Mouse (Mus musculus) thymus, postnatal 36 days (tissue): ENCODE measurements around the gene Hsd3b1.
"Not testable (repeated sequence)": the region's sequence is repeated elsewhere in the genome, so short reads cannot be mapped to it uniquely, and the experiment has no call there.

Source experiments
- DNase-seq, 2 experiments: peaks; one replicate each; pipeline ENCODE4 v3.0.0; 2022; ENCODE audit warnings: mixed read lengths in 2 of 2

Gene Hsd3b1

DNA sequence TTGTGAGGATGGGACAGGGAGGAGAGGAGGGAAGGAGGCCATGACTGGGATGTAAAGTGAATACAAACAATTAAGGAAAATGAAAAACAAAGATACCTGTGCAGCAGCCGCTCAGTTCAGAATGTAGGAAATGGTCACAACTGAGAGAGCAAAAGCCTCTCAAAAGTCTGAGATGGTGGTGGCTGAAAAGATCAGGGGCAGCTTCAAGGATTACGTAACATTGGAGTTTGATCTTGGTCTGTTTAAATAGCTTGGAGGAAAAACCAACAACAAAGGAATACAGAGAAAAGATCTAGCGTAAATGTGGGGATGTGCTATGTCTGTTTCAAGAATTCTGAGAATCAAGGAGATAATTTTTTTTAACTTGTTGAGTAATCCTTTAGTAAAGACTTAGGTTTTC is at the start of gene Hsd3b1:
TSS of gene Hsd3b1 (minus strand) at position 219 of the 400 bp plus-strand sequence.
- no peak for DNase-seq

DNA sequence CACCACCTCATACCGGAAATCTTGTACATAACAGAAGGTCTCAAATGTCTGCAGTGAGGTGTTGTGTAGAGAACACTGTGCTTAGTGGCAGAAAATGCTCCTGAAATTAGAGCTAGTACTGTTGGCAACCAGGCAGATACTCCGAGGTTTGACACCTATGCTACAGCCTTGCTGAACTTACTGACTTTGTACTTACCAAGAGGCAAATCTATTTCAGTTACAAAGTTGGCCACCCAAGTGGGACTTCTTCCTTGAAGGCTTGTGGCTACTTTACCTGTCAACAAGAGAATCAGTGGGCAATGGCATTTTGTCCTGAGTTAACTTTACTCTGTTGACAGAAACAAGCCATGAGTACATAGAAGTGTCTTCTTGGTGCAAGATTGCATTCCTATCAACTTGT is 38.0 kb upstream of the Hsd3b1 start:
- no peak for DNase-seq

DNA sequence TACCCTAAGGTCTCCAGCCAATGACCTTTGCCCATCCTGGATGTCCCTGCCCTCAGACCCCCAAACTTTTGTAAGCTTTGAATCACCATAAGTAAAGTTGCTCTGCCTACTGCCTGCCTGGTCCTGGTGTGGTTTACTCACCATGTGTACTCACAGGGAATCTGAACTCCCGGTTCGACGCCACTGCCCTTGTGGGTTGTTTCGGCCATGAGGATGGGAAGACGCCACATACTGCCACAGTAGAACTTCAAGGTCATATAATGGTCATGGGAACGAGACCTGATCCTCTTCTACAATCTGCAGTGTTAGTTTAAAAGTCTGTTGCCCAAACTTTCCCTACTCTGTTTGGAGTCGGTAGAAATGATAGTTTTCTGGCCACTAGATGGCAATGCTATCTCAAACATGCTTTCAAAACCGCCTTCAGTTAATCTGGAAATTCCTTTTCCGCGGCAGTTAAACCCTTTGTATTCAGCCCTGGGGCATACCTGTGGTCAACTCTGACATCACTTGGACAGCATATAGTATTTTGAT is 35.5 kb upstream of the Hsd3b1 start:
- no peak for DNase-seq

DNA sequence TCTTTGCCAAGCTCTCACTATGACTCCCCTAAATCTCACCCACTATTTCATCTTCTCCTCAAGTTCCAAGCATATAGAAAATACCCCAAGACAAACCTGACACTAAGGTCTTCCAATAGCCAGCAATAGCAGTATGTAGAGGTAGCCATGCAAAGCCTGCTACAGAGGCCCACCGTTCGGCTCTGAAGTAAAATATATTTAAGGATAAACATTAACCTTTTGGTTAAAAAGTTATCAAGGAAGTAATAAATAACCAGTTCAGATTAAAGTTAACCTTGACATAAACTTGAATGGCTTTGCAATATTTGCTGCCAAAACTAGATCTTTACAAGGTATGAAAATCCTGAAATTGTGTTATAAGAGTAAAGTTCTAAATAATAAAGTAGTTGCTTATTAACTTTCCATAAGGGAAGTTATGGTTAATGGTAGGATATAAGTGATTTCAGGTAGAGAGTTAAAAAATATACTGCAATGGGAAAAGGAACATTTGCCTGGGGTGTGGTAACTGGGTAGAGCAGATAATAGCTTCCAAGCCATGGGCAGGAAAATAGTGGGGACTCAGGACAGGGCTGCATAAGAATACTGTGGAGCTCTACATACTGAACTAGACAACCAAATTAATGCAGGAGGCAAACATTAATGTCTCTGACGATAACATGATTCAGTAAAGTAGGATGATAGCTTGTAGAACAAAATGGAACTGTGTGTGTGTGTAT is 33.6 kb upstream of the Hsd3b1 start, which contains the start of gene Hao2:
TSS of gene Hao2 (minus strand) at position 183 of the 716 bp plus-strand sequence.
- no peak for DNase-seq

DNA sequence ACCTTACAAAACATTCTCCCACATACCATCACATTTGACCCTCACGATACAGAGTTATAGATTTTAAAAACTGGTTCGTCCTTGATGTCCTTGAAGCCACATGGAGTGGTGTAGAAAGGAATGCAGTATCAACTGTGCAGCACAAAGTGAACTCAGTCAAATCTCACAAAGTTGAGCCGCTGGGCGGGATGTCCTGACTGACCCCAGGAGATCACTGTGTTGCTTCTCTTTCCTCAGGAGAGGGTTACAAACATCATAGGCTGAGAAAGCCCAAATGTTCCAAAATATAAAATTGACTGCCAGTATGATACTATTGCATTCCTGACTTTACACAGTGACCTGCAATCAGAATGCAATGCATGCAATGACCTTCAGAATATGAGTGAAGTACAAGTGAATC is 30.8 kb upstream of the Hsd3b1 start:
- no peak for DNase-seq

DNA sequence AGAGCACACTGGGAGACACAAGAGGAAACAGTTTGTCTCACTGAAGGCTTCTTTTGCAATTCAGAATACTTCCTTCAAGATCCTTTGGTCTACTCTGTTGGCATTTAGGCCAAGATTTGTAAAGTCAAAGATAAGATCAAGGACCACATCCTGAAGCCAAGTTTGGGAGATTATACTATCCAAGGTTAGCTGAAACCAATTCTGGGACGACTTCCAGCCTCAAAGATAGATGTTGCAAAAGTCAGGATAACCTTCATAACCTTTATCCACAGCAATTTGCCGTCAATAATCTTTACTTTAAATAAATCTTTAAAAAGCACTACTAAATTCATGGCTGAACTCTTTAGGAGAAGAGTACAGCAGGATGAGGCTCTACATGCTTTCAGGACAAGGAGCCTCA is 28.6 kb upstream of the Hsd3b1 start:
- DNase-seq = no peak

DNA sequence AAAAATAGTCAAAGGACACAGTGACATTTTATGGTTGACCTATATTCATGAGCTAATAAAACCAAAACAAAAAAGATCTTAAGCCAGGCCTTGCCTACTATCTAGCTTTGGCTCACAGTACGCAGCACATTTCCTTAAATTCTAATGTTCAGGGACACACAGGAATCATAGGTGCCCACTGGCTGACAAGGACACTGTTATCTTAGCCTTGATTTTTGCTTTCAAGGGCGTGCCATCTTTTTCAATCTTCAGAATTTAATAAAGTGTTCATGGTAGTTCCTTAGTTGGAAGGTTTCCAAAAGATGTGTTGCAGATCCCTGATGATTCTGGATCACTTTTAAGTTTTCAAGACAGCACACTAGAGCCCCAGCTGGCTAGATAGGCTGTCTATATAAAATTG is 21.2 kb upstream of the Hsd3b1 start:
- no peak for DNase-seq

DNA sequence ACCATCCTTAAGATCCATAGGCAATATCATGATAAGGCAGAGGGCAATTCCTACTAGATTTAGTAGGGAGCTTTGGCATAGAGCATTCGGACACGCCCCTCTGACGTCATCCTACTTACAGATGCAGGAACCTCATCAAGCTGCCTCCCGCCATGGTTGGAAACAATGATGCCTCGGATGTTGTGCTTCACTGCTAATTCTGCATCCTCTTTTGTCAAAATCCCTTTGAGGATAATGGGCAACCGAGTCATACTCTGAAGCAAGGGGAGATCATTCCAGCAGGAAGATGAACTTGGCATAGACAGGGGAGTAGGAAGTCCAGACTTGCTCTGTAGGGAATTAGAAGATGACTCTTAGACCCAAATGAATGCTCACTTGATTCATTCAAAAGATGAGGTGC is 20.6 kb upstream of the Hsd3b1 start:
- no peak for DNase-seq

DNA sequence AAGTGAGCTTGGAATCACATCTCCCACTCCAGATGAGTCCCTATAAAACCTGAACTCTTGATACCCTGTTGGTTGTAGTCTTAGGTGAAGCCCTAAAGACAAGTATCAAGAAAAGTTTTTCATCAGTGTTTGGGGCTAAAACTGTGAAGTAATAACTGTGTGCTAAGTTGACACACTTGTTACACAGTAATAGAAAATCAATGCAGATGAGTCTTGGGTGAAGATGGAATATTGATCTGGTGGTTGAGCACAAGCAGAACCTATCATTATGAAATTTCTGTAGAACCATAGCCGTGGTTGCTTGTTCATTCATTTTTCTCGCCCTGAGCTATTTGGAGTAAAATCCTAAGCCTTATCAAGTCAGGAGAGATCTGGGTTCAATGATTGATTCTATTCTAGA is 8.6 kb upstream of the Hsd3b1 start:
- no peak for DNase-seq

DNA sequence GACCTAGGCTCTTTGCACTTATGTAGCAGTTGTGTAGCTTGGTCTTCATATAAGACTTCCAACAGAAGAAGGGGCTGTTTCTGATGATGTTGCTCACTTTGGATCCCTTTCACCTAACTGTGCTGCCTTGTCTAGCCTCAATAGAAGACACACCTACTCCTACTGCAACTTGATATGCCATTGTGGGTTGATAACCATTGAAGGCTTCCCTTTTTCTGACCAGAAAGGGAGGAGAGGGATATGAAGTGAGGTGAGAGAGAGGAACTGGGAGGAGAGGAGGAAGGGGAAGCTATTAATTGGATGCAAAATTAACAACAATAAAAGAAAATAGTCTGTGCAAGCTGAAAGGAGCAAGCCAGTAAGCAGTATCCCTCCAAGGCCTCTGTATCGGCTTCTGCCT is 3.2 kb upstream of the Hsd3b1 start:
- no peak for DNase-seq

DNA sequence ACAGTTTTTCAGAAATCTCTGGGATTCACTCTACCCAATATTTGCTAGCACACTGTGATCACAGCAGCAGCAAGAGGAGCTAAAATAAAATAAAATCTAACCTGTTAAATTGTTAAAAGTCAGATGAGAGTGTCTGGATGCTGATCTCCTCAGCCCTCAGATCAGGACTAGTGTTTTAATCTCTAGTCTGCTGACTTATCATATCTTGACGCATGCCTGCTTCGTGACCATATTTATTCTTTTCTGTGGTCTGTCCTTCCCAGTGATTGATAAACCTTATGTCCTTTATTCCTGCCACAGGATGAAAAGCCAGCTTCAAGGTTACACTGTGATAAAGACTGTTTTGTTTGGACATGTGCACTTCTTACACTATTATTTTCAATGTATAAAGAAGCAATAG is 1.5 kb downstream of the Hsd3b1 start:
- DNase-seq = no peak

DNA sequence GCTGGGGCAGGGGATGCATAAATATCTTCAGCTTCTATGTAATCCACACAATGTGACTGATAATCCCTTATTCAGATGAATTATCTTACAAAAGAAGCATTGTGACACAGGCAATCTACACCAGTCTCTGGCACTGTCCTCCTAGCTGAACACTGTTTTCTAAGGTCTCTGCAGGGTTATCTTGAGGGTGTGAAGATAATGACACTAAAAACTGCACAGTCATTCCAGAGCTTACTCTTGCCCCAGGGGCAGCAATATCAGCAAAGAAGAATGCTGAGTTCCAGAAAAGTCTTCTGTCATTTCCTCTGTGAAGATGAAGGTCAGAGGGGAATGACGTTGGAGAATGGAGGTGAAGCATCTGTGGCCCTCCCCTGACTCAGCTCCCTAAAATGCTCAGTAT is 2.7 kb downstream of the Hsd3b1 start:
- DNase-seq = no peak

DNA sequence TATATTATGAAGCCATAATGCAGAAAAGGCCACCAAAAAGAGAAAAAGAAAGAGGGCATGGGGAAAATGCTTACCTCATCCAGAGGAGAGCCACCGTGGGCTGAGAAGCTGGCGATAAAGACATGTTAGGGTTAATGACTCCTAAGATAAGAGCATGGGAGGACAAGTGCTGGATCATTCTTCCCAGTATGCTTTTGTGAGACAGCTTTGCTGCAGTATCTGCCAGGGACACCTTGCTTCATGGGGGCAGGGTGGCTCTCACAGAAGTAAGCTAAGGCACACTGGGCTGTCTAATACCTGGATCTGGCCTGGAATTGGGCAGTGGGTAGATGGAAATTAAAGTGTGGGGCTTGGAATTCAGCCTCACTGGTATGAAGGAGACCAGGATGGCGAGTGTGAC is 4.4 kb downstream of the Hsd3b1 start:
- DNase-seq = no peak

DNA sequence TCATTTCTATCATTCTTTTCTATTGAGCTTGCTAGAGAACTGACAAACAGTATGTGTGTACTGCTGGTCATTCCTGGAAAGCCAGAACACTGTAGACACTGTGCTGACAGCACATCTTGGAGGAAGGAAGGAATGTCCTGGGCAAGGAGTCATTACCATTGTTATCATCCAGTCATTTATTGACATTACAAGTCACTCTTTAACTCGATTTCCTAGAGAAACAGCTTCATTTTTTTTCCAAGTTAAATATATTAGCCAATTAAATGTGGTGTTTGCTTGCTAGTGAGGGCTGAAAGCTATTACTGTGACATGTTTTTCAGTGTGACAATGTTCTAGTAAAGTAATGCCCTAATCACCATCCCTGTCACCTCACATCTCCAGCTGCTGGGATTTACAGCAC is 5.9 kb downstream of the Hsd3b1 start:
- DNase-seq = no peak

DNA sequence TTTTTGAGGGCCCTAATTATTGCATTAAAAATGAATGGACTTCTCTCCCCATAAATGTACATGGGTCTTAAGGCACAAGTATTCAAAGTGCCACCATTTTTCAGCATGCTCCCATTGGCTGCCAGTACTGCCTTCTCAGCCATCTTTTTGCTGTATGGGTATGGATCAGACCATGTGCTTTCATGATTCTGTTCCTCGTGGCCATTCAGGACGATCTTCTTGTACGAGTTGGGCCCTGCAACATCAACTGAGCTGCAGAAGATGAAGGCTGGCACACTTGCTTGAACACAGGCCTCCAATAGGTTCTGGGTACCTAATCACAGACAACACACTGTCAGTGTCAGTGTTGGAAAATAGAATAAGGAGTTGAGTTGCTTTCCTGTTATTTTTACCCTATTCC is 6.5 kb downstream of the Hsd3b1 start:
- DNase-seq = no peak

DNA sequence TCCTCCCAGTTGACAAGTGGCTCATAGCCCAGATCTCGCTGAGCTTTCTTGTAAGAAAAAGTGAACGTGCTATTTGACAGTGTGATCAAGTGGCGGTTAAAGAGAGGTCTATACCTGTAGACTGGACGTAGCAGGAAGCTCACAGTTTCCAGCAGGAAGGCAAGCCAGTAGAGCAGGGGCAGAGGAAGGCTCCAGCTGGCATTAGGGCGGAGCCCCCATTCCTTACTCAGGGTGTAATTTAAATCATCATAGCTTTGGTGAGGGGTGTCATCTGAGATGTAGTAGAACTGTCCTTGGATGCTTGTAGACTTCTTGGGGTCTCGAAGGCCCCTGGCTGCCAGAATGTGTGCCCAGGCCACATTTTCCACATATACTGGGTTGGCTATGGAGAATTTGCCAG is 7.0 kb downstream of the Hsd3b1 start:
- no peak for DNase-seq

DNA sequence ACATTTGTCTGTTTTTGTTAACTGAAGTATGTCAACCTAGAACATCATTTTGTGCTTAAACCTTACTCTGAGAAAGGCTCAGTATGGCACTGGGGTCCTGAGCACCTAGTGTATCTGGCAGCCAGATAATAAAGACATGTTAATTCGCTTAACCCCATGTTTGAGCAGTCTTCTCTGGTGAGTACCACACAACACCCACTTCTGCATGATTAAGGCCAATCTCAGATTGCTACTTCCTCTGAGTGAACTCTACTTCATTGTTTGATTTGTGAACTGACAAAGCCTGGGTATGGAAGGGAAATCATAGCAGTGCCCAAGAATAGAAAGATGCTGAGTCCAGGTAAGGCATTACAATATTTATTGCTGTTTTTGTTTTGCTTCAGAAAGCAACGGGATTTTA is 7.7 kb downstream of the Hsd3b1 start:
- no peak for DNase-seq

DNA sequence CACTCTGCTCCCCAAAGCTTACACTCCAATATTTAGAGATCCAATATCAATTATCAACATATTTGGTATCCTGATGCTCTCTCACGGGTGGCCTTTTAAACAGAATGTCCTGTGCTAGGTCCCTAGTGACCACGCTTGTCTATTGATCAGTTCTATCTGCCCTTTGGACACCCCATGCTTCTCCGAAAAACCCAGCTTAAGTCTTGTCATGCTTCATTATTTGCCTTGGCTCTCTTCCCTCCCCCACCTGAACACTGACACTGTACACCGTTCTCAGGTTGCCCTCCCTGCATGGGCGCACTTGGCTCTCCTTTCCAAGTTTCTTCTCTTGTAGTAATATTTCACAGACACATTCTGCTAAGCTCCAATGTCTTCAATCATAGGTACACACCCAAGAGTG is 9.3 kb downstream of the Hsd3b1 start:
- DNase-seq = no peak

DNA sequence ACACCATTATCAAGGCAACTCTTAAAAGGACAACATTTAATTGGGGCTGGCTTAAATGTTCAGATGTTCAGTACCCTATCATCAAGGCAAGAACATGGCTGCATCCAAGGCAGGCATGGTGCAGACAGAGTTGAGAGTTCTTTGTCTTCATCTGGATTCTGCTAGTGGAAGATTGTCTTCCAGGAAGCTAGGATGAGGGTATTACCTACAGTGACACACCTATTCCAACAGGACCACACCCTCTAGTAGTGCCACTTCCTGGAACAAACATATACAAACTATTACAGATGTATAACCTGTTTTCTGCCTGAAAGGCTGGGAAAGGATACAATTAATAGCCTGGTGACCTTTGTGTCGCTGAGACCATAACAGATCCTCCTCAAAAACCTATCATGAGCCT is 10.7 kb downstream of the Hsd3b1 start:
- no peak for DNase-seq

DNA sequence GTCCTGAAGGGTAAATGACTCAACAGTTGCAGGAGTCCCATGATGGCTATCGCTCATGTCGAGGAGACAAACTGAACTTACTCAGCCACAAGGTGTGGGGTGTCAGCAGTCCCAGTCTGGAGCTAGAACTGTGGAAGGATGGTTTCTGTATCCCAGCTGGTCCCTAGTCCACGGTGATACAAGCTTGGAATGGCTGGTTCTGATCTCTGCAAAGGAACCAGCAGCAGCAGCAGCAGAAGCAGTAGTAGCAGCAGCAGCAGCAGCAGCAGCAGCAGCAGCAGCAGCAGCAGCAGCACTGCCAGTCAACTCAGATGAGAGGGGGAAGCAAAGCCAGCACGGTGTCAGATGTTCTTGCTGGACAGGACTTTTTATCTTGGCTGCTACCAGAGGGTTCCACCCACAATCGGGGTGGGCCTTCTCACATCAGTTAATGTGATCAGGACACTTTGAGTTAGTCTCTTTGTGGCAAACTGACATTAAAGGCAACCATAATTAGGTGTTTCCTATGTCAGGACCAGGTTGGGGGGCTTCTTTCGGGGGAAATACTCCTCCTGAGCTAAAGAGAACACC is 45.4 kb downstream of the Hsd3b1 start, which contains the start of gene Hsd3b6:
TSS of gene Hsd3b6 (minus strand) at position 343 of the 570 bp plus-strand sequence.
- DNase-seq = no peak

DNA sequence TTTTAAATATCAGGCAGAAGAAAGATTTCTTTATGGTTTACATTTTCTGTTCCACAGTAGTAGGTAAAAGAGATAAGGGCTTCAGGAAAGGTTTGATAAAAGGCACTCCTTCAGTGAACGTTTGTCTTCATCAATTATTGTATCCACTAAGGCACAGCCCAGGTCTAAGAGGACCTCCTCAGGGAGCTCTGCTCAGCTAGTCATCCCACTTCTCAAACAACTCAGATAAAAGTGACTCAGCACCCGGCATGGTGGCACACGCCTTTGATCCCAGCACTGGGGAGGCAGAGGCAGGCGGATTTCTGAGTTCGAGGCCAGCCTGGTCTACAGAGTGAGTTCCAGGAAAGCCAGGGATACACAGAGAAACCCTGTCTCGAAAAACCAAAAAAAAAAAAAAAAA is 46.9 kb downstream of the Hsd3b1 start:
- not testable (repeated sequence) for DNase-seq

DNA sequence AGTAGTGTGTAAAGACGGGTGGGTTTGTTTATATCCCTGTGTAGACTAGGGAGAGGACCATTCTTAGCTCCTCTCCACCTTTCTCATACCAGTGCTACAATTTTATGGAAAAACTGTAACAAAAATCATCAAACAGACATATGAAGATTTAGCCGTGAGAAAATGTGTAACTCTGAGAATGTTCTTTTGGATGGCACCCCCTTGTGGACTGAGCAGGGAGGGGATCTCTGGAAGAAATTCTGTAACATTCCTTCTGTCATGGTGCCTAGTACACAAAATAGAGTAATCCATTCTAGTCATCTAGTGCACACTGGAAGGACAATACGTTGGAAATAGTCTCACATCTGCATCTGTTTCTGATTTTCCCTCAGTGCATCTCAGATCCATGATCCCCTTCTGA is 54.6 kb downstream of the Hsd3b1 start:
- DNase-seq = not testable (repeated sequence)
